Mouse (Mus musculus): ENCODE results near the gene Lhx4. TPM values are rescaled to one million over a fixed set of nuclear protein-coding genes. Genes with fewer than 3 reads are reported as not detected.
A peak's percentile ranks its signal among the peaks of the same experiment; 100 is the strongest.

Gene Lhx4
- polyA plus RNA-seq, 1 experiment from 2014 or later: not detected

GRCm38 (mm10) chr1:155785886-155786285 is 34.4 kb upstream of the Lhx4 start:
- Histone ChIP-seq H3K4me2 (ENCODE audit: low read depth, severe bottlenecking) (no peak overlapping the region), H3K36me3 (ENCODE audit: control insufficient read depth, insufficient read depth, low read length) (peaks cover 2% of the 10 kb centered on the region), H3K27me3 (ENCODE audit: control insufficient read depth, insufficient read depth, low read length) (no peaks in the 10 kb centered on the region), H3K9ac (ENCODE audit: low read length) (no peak overlapping the region), H3K4me1 (ENCODE audit: control insufficient read depth, insufficient read depth, low read length) (0 out of 2 replicates have a peak, but pooled peaks cover 3% of the 10 kb centered on the region), H3K9me3 (ENCODE audit: control insufficient read depth, low read length) (no peaks in the 10 kb centered on the region), H3K27ac (replicated peaks; ENCODE audit: low read depth, low read length) (no peak overlapping the region), H3K4me3 (ENCODE audit: low read depth, low read length) (no peak overlapping the region)
- ATAC-seq (ENCODE audit: insufficient number of reproducible peaks, low FRiP score, low TSS enrichment, low read depth): no peak
- WGBS: 71% methylated on average over 7 of the region's 7 CpGs
- no peak for DNase-seq (ENCODE audit: low spot score)

- H3K27ac ChIP-seq (replicated peaks; ENCODE audit: low read depth, low read length): no peak overlapping the region
- H3K27me3 ChIP-seq (ENCODE audit: control insufficient read depth, insufficient read depth, low read length): no peaks in the 10 kb centered on the region
- no peak overlapping the region for H3K4me2 ChIP-seq (ENCODE audit: low read depth, severe bottlenecking)
- no peak overlapping the region for H3K9ac ChIP-seq (ENCODE audit: low read length)
- DNase-seq (ENCODE audit: low spot score) (peak; percentile 82), ATAC-seq (ENCODE audit: insufficient number of reproducible peaks, low FRiP score, low TSS enrichment, low read depth) (no peak)
- peaks cover 2% of the 10 kb centered on the region for H3K36me3 ChIP-seq (ENCODE audit: control insufficient read depth, insufficient read depth, low read length)
- WGBS: 29% methylated on average over 19 of the region's 19 CpGs
- H3K4me1 ChIP-seq (ENCODE audit: control insufficient read depth, insufficient read depth, low read length): 0 out of 2 replicates have a peak, but pooled peaks cover 3% of the 10 kb centered on the region
- H3K4me3 ChIP-seq (ENCODE audit: low read depth, low read length): no peak overlapping the region
- H3K9me3 ChIP-seq (ENCODE audit: control insufficient read depth, low read length): no peaks in the 10 kb centered on the region
Observed at GRCm38 (mm10) chr1:155784343-155785205, 33.1 kb upstream of the Lhx4 start.

- H3K27ac ChIP-seq (replicated peaks; ENCODE audit: low read depth, low read length): no peak overlapping the region
- H3K4me1 ChIP-seq (ENCODE audit: control insufficient read depth, insufficient read depth, low read length): 0 out of 2 replicates have a peak, but pooled peaks cover 3% of the 10 kb centered on the region
- no peak overlapping the region for H3K4me2 ChIP-seq (ENCODE audit: low read depth, severe bottlenecking)
- H3K27me3 ChIP-seq (ENCODE audit: control insufficient read depth, insufficient read depth, low read length): no peaks in the 10 kb centered on the region
- H3K9ac ChIP-seq (ENCODE audit: low read length): no peak overlapping the region
- no peak overlapping the region for H3K4me3 ChIP-seq (ENCODE audit: low read depth, low read length)
- DNase-seq (ENCODE audit: low spot score) (no peak), ATAC-seq (ENCODE audit: insufficient number of reproducible peaks, low FRiP score, low TSS enrichment, low read depth) (no peak)
- 85% methylated on average over 5 of the region's 5 CpGs for WGBS
- H3K36me3 ChIP-seq (ENCODE audit: control insufficient read depth, insufficient read depth, low read length): no peaks in the 10 kb centered on the region; the same call in none of the 2 replicates
- H3K9me3 ChIP-seq (ENCODE audit: control insufficient read depth, low read length): no peaks in the 10 kb centered on the region
Observed at GRCm38 (mm10) chr1:155782382-155782781, 30.9 kb upstream of the Lhx4 start.

- DNase-seq (ENCODE audit: low spot score) (no peak), ATAC-seq (ENCODE audit: insufficient number of reproducible peaks, low FRiP score, low TSS enrichment, low read depth) (0 out of 2 replicates have a peak, but pooled peaks have one; percentile 22)
- 70% methylated on average over 14 of the region's 14 CpGs for WGBS
- Histone ChIP-seq H3K9me3 (ENCODE audit: control insufficient read depth, low read length) (no peaks in the 10 kb centered on the region), H3K4me3 (ENCODE audit: low read depth, low read length) (no peak overlapping the region), H3K4me1 (ENCODE audit: control insufficient read depth, insufficient read depth, low read length) (no peaks in the 10 kb centered on the region), H3K9ac (ENCODE audit: low read length) (no peak overlapping the region), H3K27me3 (ENCODE audit: control insufficient read depth, insufficient read depth, low read length) (no peaks in the 10 kb centered on the region), H3K4me2 (ENCODE audit: low read depth, severe bottlenecking) (no peak overlapping the region), H3K36me3 (ENCODE audit: control insufficient read depth, insufficient read depth, low read length) (no peaks in the 10 kb centered on the region; the same call in 1 of the 2 replicates), H3K27ac (replicated peaks; ENCODE audit: low read depth, low read length) (no peak overlapping the region)
Observed at GRCm38 (mm10) chr1:155777641-155778625, 26.4 kb upstream of the Lhx4 start.

- no peaks in the 10 kb centered on the region for H3K9me3 ChIP-seq (ENCODE audit: control insufficient read depth, low read length)
- H3K27ac ChIP-seq (replicated peaks; ENCODE audit: low read depth, low read length): no peak overlapping the region
- H3K36me3 ChIP-seq (ENCODE audit: control insufficient read depth, insufficient read depth, low read length): no peaks in the 10 kb centered on the region
- no peaks in the 10 kb centered on the region for H3K27me3 ChIP-seq (ENCODE audit: control insufficient read depth, insufficient read depth, low read length)
- ATAC-seq (ENCODE audit: insufficient number of reproducible peaks, low FRiP score, low TSS enrichment, low read depth) (no peak), DNase-seq (ENCODE audit: low spot score) (no peak)
- no peak overlapping the region for H3K4me3 ChIP-seq (ENCODE audit: low read depth, low read length)
- H3K9ac ChIP-seq (ENCODE audit: low read length): no peak overlapping the region
- H3K4me2 ChIP-seq (ENCODE audit: low read depth, severe bottlenecking): no peak overlapping the region
- WGBS: 60% methylated on average over 12 of the region's 12 CpGs
- H3K4me1 ChIP-seq (ENCODE audit: control insufficient read depth, insufficient read depth, low read length): no peaks in the 10 kb centered on the region
Observed at GRCm38 (mm10) chr1:155759167-155759566, 7.7 kb upstream of the Lhx4 start.

- 84% methylated on average over 4 of the region's 4 CpGs for WGBS
- Histone ChIP-seq H3K4me2 (ENCODE audit: low read depth, severe bottlenecking) (no peak overlapping the region), H3K27ac (replicated peaks; ENCODE audit: low read depth, low read length) (no peak overlapping the region), H3K27me3 (ENCODE audit: control insufficient read depth, insufficient read depth, low read length) (no peaks in the 10 kb centered on the region), H3K9ac (ENCODE audit: low read length) (no peak overlapping the region), H3K4me3 (ENCODE audit: low read depth, low read length) (no peak overlapping the region), H3K4me1 (ENCODE audit: control insufficient read depth, insufficient read depth, low read length) (no peaks in the 10 kb centered on the region), H3K36me3 (ENCODE audit: control insufficient read depth, insufficient read depth, low read length) (no peaks in the 10 kb centered on the region), H3K9me3 (ENCODE audit: control insufficient read depth, low read length) (no peaks in the 10 kb centered on the region)
- DNase-seq (ENCODE audit: low spot score): no peak
- ATAC-seq (ENCODE audit: insufficient number of reproducible peaks, low FRiP score, low TSS enrichment, low read depth): no peak
Observed at GRCm38 (mm10) chr1:155758711-155759110, 7.2 kb upstream of the Lhx4 start.

GRCm38 (mm10) chr1:155757621-155758020 is 6.1 kb upstream of the Lhx4 start:
- WGBS: 83% methylated on average over 7 of the region's 7 CpGs
- Histone ChIP-seq H3K4me2 (ENCODE audit: low read depth, severe bottlenecking) (no peak overlapping the region), H3K9ac (ENCODE audit: low read length) (no peak overlapping the region), H3K9me3 (ENCODE audit: control insufficient read depth, low read length) (no peaks in the 10 kb centered on the region), H3K27me3 (ENCODE audit: control insufficient read depth, insufficient read depth, low read length) (peaks cover 6% of the 10 kb centered on the region; the same call in 1 of the 2 replicates), H3K27ac (replicated peaks; ENCODE audit: low read depth, low read length) (no peak overlapping the region), H3K36me3 (ENCODE audit: control insufficient read depth, insufficient read depth, low read length) (no peaks in the 10 kb centered on the region), H3K4me3 (ENCODE audit: low read depth, low read length) (no peak overlapping the region), H3K4me1 (ENCODE audit: control insufficient read depth, insufficient read depth, low read length) (no peaks in the 10 kb centered on the region)
- no peak for ATAC-seq (ENCODE audit: insufficient number of reproducible peaks, low FRiP score, low TSS enrichment, low read depth)
- DNase-seq (ENCODE audit: low spot score): no peak

GRCm38 (mm10) chr1:155753411-155753810 is 1.9 kb upstream of the Lhx4 start:
- no peak for ATAC-seq (ENCODE audit: insufficient number of reproducible peaks, low FRiP score, low TSS enrichment, low read depth)
- no peaks in the 10 kb centered on the region for H3K36me3 ChIP-seq (ENCODE audit: control insufficient read depth, insufficient read depth, low read length)
- H3K27me3 ChIP-seq (ENCODE audit: control insufficient read depth, insufficient read depth, low read length): peaks cover 42% of the 10 kb centered on the region
- H3K4me1 ChIP-seq (ENCODE audit: control insufficient read depth, insufficient read depth, low read length): 0 out of 2 replicates have a peak, but pooled peaks cover 3% of the 10 kb centered on the region
- H3K27ac ChIP-seq (replicated peaks; ENCODE audit: low read depth, low read length): no peak overlapping the region
- H3K9me3 ChIP-seq (ENCODE audit: control insufficient read depth, low read length): no peaks in the 10 kb centered on the region
- no peak overlapping the region for H3K9ac ChIP-seq (ENCODE audit: low read length)
- WGBS: 74% methylated on average over 9 of the region's 9 CpGs
- H3K4me2 ChIP-seq (ENCODE audit: low read depth, severe bottlenecking): no peak overlapping the region
- no peak for DNase-seq (ENCODE audit: low spot score)
- no peak overlapping the region for H3K4me3 ChIP-seq (ENCODE audit: low read depth, low read length)
